Mouse (Mus musculus): ENCODE data around the gene Slco2b1.

GRCm38 (mm10) chr7:99716536-99716935 lies 5.4 kb upstream of the Slco2b1 start:
- TF ChIP-seq CTCF (IDR thresholded peaks at IDR 0.05; ENCODE audit: borderline replicate concordance, insufficient read depth, low read length) (no peak), POLR2A (IDR thresholded peaks at IDR 0.05; ENCODE audit: low read depth, low read length) (no peak)
